Mouse (Mus musculus) hindbrain, embryonic 14.5 days (tissue): ENCODE measurements around the gene Acp7. TPM values are rescaled to one million over a fixed set of nuclear protein-coding genes. Genes with fewer than 3 reads are reported as not detected.

Source experiments
- ATAC-seq: fragments of 200-750 bp; cut with Nextera tagmentation; 2 replicates; pipeline ENCODE4 v1.8.0; 2017; ENCODE audit warnings: moderate number of reproducible peaks, mild to moderate bottlenecking, moderate TSS enrichment, moderate library complexity; ENCODE audit not compliant: low FRiP score
- DNase-seq: peaks from one replicate; pipeline ENCODE4 v3.0.0-alpha.2; 2015; ENCODE audit warnings: low spot score
- H3K27ac ChIP-seq: fragments of 300-500 bp; sonication (generic); 2 replicates; pipeline ENCODE4 v1.5.1; 2014; ENCODE audit warnings: mild to moderate bottlenecking, moderate library complexity
- H3K27me3 ChIP-seq: fragments of 300-500 bp; sonication (generic); 2 replicates; pipeline ENCODE4 v1.6.1; 2014; ENCODE audit warnings: mild to moderate bottlenecking, low read length, mixed read lengths; ENCODE audit not compliant: control insufficient read depth, insufficient read depth
- H3K36me3 ChIP-seq: fragments of 300-500 bp; sonication (generic); replicated peaks from 2 replicates; pipeline ENCODE4 v1.6.1; 2014; ENCODE audit not compliant: control insufficient read depth, insufficient read depth
- H3K4me1 ChIP-seq: fragments of 300-500 bp; sonication (generic); replicated peaks from 2 replicates; pipeline ENCODE4 v1.6.1; 2014; ENCODE audit warnings: antibody characterized with exemption, low read length, mixed read lengths; ENCODE audit not compliant: control insufficient read depth, insufficient read depth
- H3K4me2 ChIP-seq: fragments of 300-500 bp; sonication (generic); replicated peaks from 2 replicates; pipeline ENCODE4 v1.6.1; 2014; ENCODE audit warnings: mild to moderate bottlenecking, moderate library complexity
- H3K4me3 ChIP-seq: fragments of 300-500 bp; sonication (generic); replicated peaks from 2 replicates; pipeline ENCODE4 v1.5.1; 2014; ENCODE audit warnings: mild to moderate bottlenecking, low read length
- H3K9ac ChIP-seq: fragments of 300-500 bp; sonication (generic); 2 replicates; pipeline ENCODE4 v1.6.1; 2014
- H3K9me3 ChIP-seq: fragments of 300-500 bp; sonication (generic); 2 replicates; pipeline ENCODE4 v1.6.1; 2016; ENCODE audit warnings: low read length; ENCODE audit not compliant: control insufficient read depth
- WGBS: fragments of 180-500 bp; shearing (Covaris S2); extraction: QIAGEN DNeasy Blood & Tissue Kit; methylation state at CpG from one replicate; pipeline ENCODE4 v1.1.7; 2014; 5-methylcytosine and 5-hydroxymethylcytosine counted together
- polyA plus RNA-seq: library from polyadenylated mRNA; unstranded; fragments of >200 nt; fragmentation: Nextera tagmentation; extraction: Ambion mirVana; gene quantifications from 2 replicates; pipeline ENCODE4 v1.2.1, GENCODE M21; 2014

The Acp7 gene
- polyA plus RNA-seq, 1 experiment from 2014 or later = 0.51 TPM

GRCm38 (mm10) chr7:28656430-28656829, 25.3 kb upstream of the Acp7 start:
- WGBS = 46% methylated on average over 4 of the region's 4 CpGs

GRCm38 (mm10) chr7:28651157-28651556, 20.0 kb upstream of the Acp7 start:
- no peak overlapping the region for H3K4me3 ChIP-seq
- H3K4me2 ChIP-seq = no peak overlapping the region
- no peaks in the 10 kb centered on the region for H3K4me1 ChIP-seq
- H3K9ac ChIP-seq = no peak overlapping the region
- DNase-seq = no peak
- no peaks in the 10 kb centered on the region for H3K27me3 ChIP-seq
- no peak overlapping the region for H3K27ac ChIP-seq
- H3K36me3 ChIP-seq = no peaks in the 10 kb centered on the region
- 94% methylated on average over 2 of the region's 2 CpGs for WGBS
- ATAC-seq = no peak
- no peaks in the 10 kb centered on the region for H3K9me3 ChIP-seq

More at GRCm38 (mm10) chr7:28656430-28656829, 25.3 kb upstream of the Acp7 start:
- Histone ChIP-seq H3K4me2 (no peak overlapping the region), H3K36me3 (no peaks in the 10 kb centered on the region), H3K4me1 (no peaks in the 10 kb centered on the region), H3K4me3 (no peak overlapping the region), H3K9ac (no peak overlapping the region), H3K27ac (no peak overlapping the region), H3K9me3 (no peaks in the 10 kb centered on the region), H3K27me3 (no peaks in the 10 kb centered on the region)
- no peak for ATAC-seq
- no peak for DNase-seq

- Histone ChIP-seq H3K27me3 (no peaks in the 10 kb centered on the region), H3K4me2 (no peak overlapping the region), H3K9ac (no peak overlapping the region), H3K9me3 (no peaks in the 10 kb centered on the region), H3K36me3 (no peaks in the 10 kb centered on the region), H3K4me1 (no peaks in the 10 kb centered on the region), H3K4me3 (no peak overlapping the region), H3K27ac (no peak overlapping the region)
- DNase-seq (no peak), ATAC-seq (no peak)
- WGBS = 62% methylated on average over 7 of the region's 7 CpGs
Observed at GRCm38 (mm10) chr7:28647016-28647415, 15.9 kb upstream of the Acp7 start.

- Histone ChIP-seq H3K36me3 (no peaks in the 10 kb centered on the region), H3K9ac (no peak overlapping the region), H3K27ac (no peak overlapping the region), H3K4me2 (no peak overlapping the region), H3K9me3 (no peaks in the 10 kb centered on the region), H3K4me3 (no peak overlapping the region), H3K4me1 (no peaks in the 10 kb centered on the region), H3K27me3 (no peaks in the 10 kb centered on the region)
- ATAC-seq = no peak
- no peak for DNase-seq
- 92% methylated on average over 2 of the region's 2 CpGs for WGBS
Observed at GRCm38 (mm10) chr7:28645947-28646475, 14.9 kb upstream of the Acp7 start.

GRCm38 (mm10) chr7:28645366-28645765, 14.2 kb upstream of the Acp7 start:
- Histone ChIP-seq H3K9ac (no peak overlapping the region), H3K4me3 (no peak overlapping the region), H3K27me3 (no peaks in the 10 kb centered on the region), H3K27ac (no peak overlapping the region), H3K4me2 (no peak overlapping the region), H3K36me3 (no peaks in the 10 kb centered on the region), H3K9me3 (no peaks in the 10 kb centered on the region), H3K4me1 (no peaks in the 10 kb centered on the region)
- no peak for ATAC-seq
- no peak for DNase-seq
- WGBS = 45% methylated on average over 6 of the region's 6 CpGs

- no peaks in the 10 kb centered on the region for H3K4me1 ChIP-seq
- no peak overlapping the region for H3K4me3 ChIP-seq
- H3K9me3 ChIP-seq = no peaks in the 10 kb centered on the region
- no peak for ATAC-seq
- no peaks in the 10 kb centered on the region for H3K36me3 ChIP-seq
- WGBS = 90% methylated on average over 8 of the region's 8 CpGs
- H3K27me3 ChIP-seq = no peaks in the 10 kb centered on the region
- H3K9ac ChIP-seq = no peak overlapping the region
- H3K4me2 ChIP-seq = no peak overlapping the region
- H3K27ac ChIP-seq = no peak overlapping the region
- DNase-seq = no peak
Observed at GRCm38 (mm10) chr7:28641546-28641945, 10.4 kb upstream of the Acp7 start.

GRCm38 (mm10) chr7:28637511-28637910, 6.4 kb upstream of the Acp7 start:
- Histone ChIP-seq H3K4me3 (no peak overlapping the region), H3K9me3 (no peaks in the 10 kb centered on the region), H3K27me3 (no peaks in the 10 kb centered on the region; the same call in 1 of the 2 replicates), H3K27ac (no peak overlapping the region), H3K4me1 (no peaks in the 10 kb centered on the region), H3K36me3 (no peaks in the 10 kb centered on the region), H3K9ac (no peak overlapping the region), H3K4me2 (no peak overlapping the region)
- WGBS = 24% methylated on average over 8 of the region's 8 CpGs
- ATAC-seq (no peak), DNase-seq (no peak)

- no peak overlapping the region for H3K27ac ChIP-seq
- 0 out of 2 replicates have a peak, but pooled peaks cover 7% of the 10 kb centered on the region for H3K4me1 ChIP-seq
- H3K4me3 ChIP-seq = no peak overlapping the region
- H3K27me3 ChIP-seq = peaks cover 28% of the 10 kb centered on the region
- ATAC-seq = no peak
- H3K36me3 ChIP-seq = no peaks in the 10 kb centered on the region
- no peak overlapping the region for H3K4me2 ChIP-seq
- DNase-seq = no peak
- no peaks in the 10 kb centered on the region for H3K9me3 ChIP-seq
- 85% methylated on average over 4 of the region's 4 CpGs for WGBS
- H3K9ac ChIP-seq = no peak overlapping the region
Observed at GRCm38 (mm10) chr7:28634128-28634527, 3.0 kb upstream of the Acp7 start.

- WGBS = 80% methylated on average over 5 of the region's 5 CpGs
- H3K4me1 ChIP-seq = 0 out of 2 replicates have a peak, but pooled peaks cover 3% of the 10 kb centered on the region
- no peak overlapping the region for H3K9ac ChIP-seq
- no peak overlapping the region for H3K27ac ChIP-seq
- no peak overlapping the region for H3K4me2 ChIP-seq
- DNase-seq (no peak), ATAC-seq (no peak)
- no peaks in the 10 kb centered on the region for H3K9me3 ChIP-seq
- H3K4me3 ChIP-seq = no peak overlapping the region
- H3K27me3 ChIP-seq = peaks cover 10% of the 10 kb centered on the region
- H3K36me3 ChIP-seq = no peaks in the 10 kb centered on the region
Observed at GRCm38 (mm10) chr7:28624791-28625190, 6.3 kb downstream of the Acp7 start.
